Mouse (Mus musculus): ENCODE results near the gene Mettl26. TPM values are rescaled to one million over a fixed set of nuclear protein-coding genes. Genes with fewer than 3 reads are reported as not detected.
A peak's percentile ranks its signal among the peaks of the same experiment; 100 is the strongest.

Mettl26 gene
- 56.8 and 65.5 TPM in 2 replicates for polyA plus RNA-seq (2015; fragmentation: Nextera tagmentation; extraction: Ambion mirVana)

GRCm38 (mm10) chr17:25874721-25875170 is at the start of gene Mettl26:
TSS of gene Mettl26 (plus strand) at chr17:25875074.
- H3K4me2 ChIP-seq: peak within 1 kb of the TSS; percentile 94
- H3K4me1 ChIP-seq (replicated peaks): peaks cover 23% of the 10 kb centered on the region
- no peaks in the 10 kb centered on the region for H3K9me3 ChIP-seq
- under 1% methylated on average over 25 of the region's 25 CpGs for WGBS
- H3K36me3 ChIP-seq: peaks cover 21% of the 10 kb centered on the region
- H3K27ac ChIP-seq (replicated peaks): peak within 1 kb of the TSS; percentile 92
- H3K9ac ChIP-seq: peak within 1 kb of the TSS; percentile 92
- H3K27me3 ChIP-seq: no peaks in the 10 kb centered on the region
- ATAC-seq (ENCODE audit: low read depth): peak; percentile 71
- peak within 1 kb of the TSS; percentile 79 for H3K4me3 ChIP-seq

- Histone ChIP-seq H3K4me1 (replicated peaks) (peaks cover 68% of the 10 kb centered on the region), H3K36me3 (peaks cover 37% of the 10 kb centered on the region), H3K9me3 (no peaks in the 10 kb centered on the region), H3K9ac (peak overlapping the region; percentile 91; the same call in 1 of the 2 replicates), H3K27ac (replicated peaks) (no peak overlapping the region), H3K4me2 (peak overlapping the region; percentile 99), H3K27me3 (peaks cover 8% of the 10 kb centered on the region), H3K4me3 (peak overlapping the region; percentile 69; the same call in 1 of the 2 replicates)
- WGBS: 89% methylated on average over 6 of the region's 6 CpGs
- no peak for ATAC-seq (ENCODE audit: low read depth)
These were observed 49.6 kb upstream of the Mettl26 start for GRCm38 (mm10) chr17:25825311-25825710.

- Histone ChIP-seq H3K4me2 (no peak overlapping the region), H3K27ac (replicated peaks) (no peak overlapping the region), H3K4me3 (no peak overlapping the region), H3K36me3 (peaks cover 42% of the 10 kb centered on the region), H3K27me3 (0 out of 2 replicates have a peak, but pooled peaks cover 2% of the 10 kb centered on the region), H3K9ac (no peak overlapping the region), H3K4me1 (replicated peaks) (peaks cover 76% of the 10 kb centered on the region), H3K9me3 (no peaks in the 10 kb centered on the region)
- WGBS: 95% methylated on average over 27 of the region's 27 CpGs
- ATAC-seq (ENCODE audit: low read depth): no peak
These were observed 48.8 kb upstream of the Mettl26 start for GRCm38 (mm10) chr17:25825984-25826570.

- Histone ChIP-seq H3K9me3 (no peaks in the 10 kb centered on the region), H3K4me2 (no peak overlapping the region), H3K9ac (peak overlapping the region; percentile 38; the same call in 1 of the 2 replicates), H3K4me3 (no peak overlapping the region), H3K27me3 (no peaks in the 10 kb centered on the region), H3K36me3 (peaks cover 51% of the 10 kb centered on the region), H3K4me1 (replicated peaks) (peaks cover 85% of the 10 kb centered on the region), H3K27ac (replicated peaks) (no peak overlapping the region)
- WGBS: 93% methylated on average over 13 of the region's 13 CpGs
- no peak for ATAC-seq (ENCODE audit: low read depth)
These were observed 47.9 kb upstream of the Mettl26 start for GRCm38 (mm10) chr17:25827011-25827410.

GRCm38 (mm10) chr17:25827546-25828222 is 47.2 kb upstream of the Mettl26 start:
- Histone ChIP-seq H3K27ac (replicated peaks) (0 out of 2 replicates have a peak overlapping the region, but pooled peaks have one; percentile 94), H3K4me3 (no peak overlapping the region)
- no peak for ATAC-seq (ENCODE audit: low read depth)

GRCm38 (mm10) chr17:25828223-25828594 is 46.7 kb upstream of the Mettl26 start:
- H3K4me1 ChIP-seq (replicated peaks): peaks cover 81% of the 10 kb centered on the region
- H3K9ac ChIP-seq: peak overlapping the region; percentile 89
- H3K4me2 ChIP-seq: peak overlapping the region; percentile 96
- H3K4me3 ChIP-seq: peak overlapping the region; percentile 76
- no peaks in the 10 kb centered on the region for H3K9me3 ChIP-seq
- peak overlapping the region; percentile 94 for H3K27ac ChIP-seq (replicated peaks)
- peaks cover 51% of the 10 kb centered on the region for H3K36me3 ChIP-seq
- ATAC-seq (ENCODE audit: low read depth): no peak
- 85% methylated on average over 8 of the region's 8 CpGs for WGBS
- no peaks in the 10 kb centered on the region for H3K27me3 ChIP-seq

More at GRCm38 (mm10) chr17:25827546-25828222, 47.2 kb upstream of the Mettl26 start:
- Histone ChIP-seq H3K4me1 (replicated peaks) (peaks cover 85% of the 10 kb centered on the region), H3K27me3 (no peaks in the 10 kb centered on the region), H3K4me2 (no peak overlapping the region), H3K9ac (peak overlapping the region; percentile 89), H3K9me3 (no peaks in the 10 kb centered on the region), H3K36me3 (peaks cover 51% of the 10 kb centered on the region)
- 86% methylated on average over 22 of the region's 22 CpGs for WGBS

GRCm38 (mm10) chr17:25828712-25829557 is 45.9 kb upstream of the Mettl26 start, which contains the start of gene Jmjd8:
TSS of gene Jmjd8 (plus strand) at chr17:25828867.
- H3K9ac ChIP-seq: peak within 1 kb of the TSS; percentile 89
- no peaks in the 10 kb centered on the region for H3K27me3 ChIP-seq
- peak within 1 kb of the TSS; percentile 94 for H3K27ac ChIP-seq (replicated peaks)
- ATAC-seq (ENCODE audit: low read depth): peak; percentile 45
- peaks cover 84% of the 10 kb centered on the region for H3K4me1 ChIP-seq (replicated peaks)
- peaks cover 51% of the 10 kb centered on the region for H3K36me3 ChIP-seq
- H3K9me3 ChIP-seq: no peaks in the 10 kb centered on the region
- H3K4me3 ChIP-seq: peak within 1 kb of the TSS; percentile 76
- peak within 1 kb of the TSS; percentile 96 for H3K4me2 ChIP-seq
- WGBS: 1% methylated on average over 32 of the region's 32 CpGs

- WGBS: 47% methylated on average over 8 of the region's 8 CpGs
- peak overlapping the region; percentile 89 for H3K9ac ChIP-seq
- H3K4me3 ChIP-seq: peak overlapping the region; percentile 76
- H3K4me1 ChIP-seq (replicated peaks): peaks cover 84% of the 10 kb centered on the region
- ATAC-seq (ENCODE audit: low read depth): no peak
- no peaks in the 10 kb centered on the region for H3K9me3 ChIP-seq
- H3K4me2 ChIP-seq: peak overlapping the region; percentile 96
- no peaks in the 10 kb centered on the region for H3K27me3 ChIP-seq
- peak overlapping the region; percentile 94 for H3K27ac ChIP-seq (replicated peaks)
- peaks cover 51% of the 10 kb centered on the region for H3K36me3 ChIP-seq
These were observed 45.3 kb upstream of the Mettl26 start for GRCm38 (mm10) chr17:25829558-25830017.

- Histone ChIP-seq H3K36me3 (peaks cover 55% of the 10 kb centered on the region), H3K27ac (replicated peaks) (no peak overlapping the region), H3K27me3 (no peaks in the 10 kb centered on the region), H3K9ac (peak overlapping the region; percentile 89), H3K9me3 (no peaks in the 10 kb centered on the region), H3K4me1 (replicated peaks) (peaks cover 84% of the 10 kb centered on the region), H3K4me3 (peak overlapping the region; percentile 76), H3K4me2 (peak overlapping the region; percentile 98)
- ATAC-seq (ENCODE audit: low read depth): no peak
- 88% methylated on average over 4 of the region's 4 CpGs for WGBS
These were observed 44.6 kb upstream of the Mettl26 start for GRCm38 (mm10) chr17:25830200-25830753.

- Histone ChIP-seq H3K9me3 (no peaks in the 10 kb centered on the region), H3K4me1 (replicated peaks) (peaks cover 84% of the 10 kb centered on the region), H3K36me3 (peaks cover 56% of the 10 kb centered on the region), H3K4me3 (peak overlapping the region; percentile 76), H3K27ac (replicated peaks) (no peak overlapping the region), H3K9ac (peak overlapping the region; percentile 85; the same call in 1 of the 2 replicates), H3K27me3 (no peaks in the 10 kb centered on the region), H3K4me2 (peak overlapping the region; percentile 98)
- 86% methylated on average over 14 of the region's 14 CpGs for WGBS
- ATAC-seq (ENCODE audit: low read depth): no peak
These were observed 44.0 kb upstream of the Mettl26 start for GRCm38 (mm10) chr17:25830806-25831431.
